Mouse (Mus musculus): ENCODE data around the gene Slc18a2.

Slc18a2 gene

GRCm38 (mm10) chr19:59260718-59261442 is at the start of gene Slc18a2:
Slc18a2 (plus strand) TSS chr19:59260896.
- in situ Hi-C loops (cut with MboI; ENCODE audit: low pct_unique_long_range_greater_than_20kb in 1 of 2, low sequenced_read_pairs in 2 of 2, unreplicated experiment in 1 of 2) = no loop called here

GRCm38 (mm10) chr19:59216891-59217290 is 43.8 kb upstream of the Slc18a2 start:
- in situ Hi-C loops (cut with MboI; ENCODE audit: low pct_unique_long_range_greater_than_20kb in 1 of 2, low sequenced_read_pairs in 2 of 2, unreplicated experiment in 1 of 2) = loop anchor here in 1 of 2 experiments (25.0 kb wide), 1 partner anchor 405 kb away; no protein-coding TSS in a partner anchor

GRCm38 (mm10) chr19:59218991-59219390 is 41.7 kb upstream of the Slc18a2 start, which contains the start of gene Kcnk18:
Kcnk18 (plus strand) TSS chr19:59219214.
- in situ Hi-C loops (cut with MboI; ENCODE audit: low pct_unique_long_range_greater_than_20kb in 1 of 2, low sequenced_read_pairs in 2 of 2, unreplicated experiment in 1 of 2) = loop anchor here in 1 of 2 experiments (25.0 kb wide), 1 partner anchor 407 kb away; no protein-coding TSS in a partner anchor

- in situ Hi-C loops (cut with MboI; ENCODE audit: low pct_unique_long_range_greater_than_20kb in 1 of 2, low sequenced_read_pairs in 2 of 2, unreplicated experiment in 1 of 2) = loop anchor here in 1 of 2 experiments (25.0 kb wide), 1 partner anchor 409 kb away; no protein-coding TSS in a partner anchor
These were observed 39.6 kb upstream of the Slc18a2 start for GRCm38 (mm10) chr19:59221131-59221530.

GRCm38 (mm10) chr19:59228376-59228775 is 32.3 kb upstream of the Slc18a2 start:
- in situ Hi-C loops (cut with MboI; ENCODE audit: low pct_unique_long_range_greater_than_20kb in 1 of 2, low sequenced_read_pairs in 2 of 2, unreplicated experiment in 1 of 2) = no loop called here

GRCm38 (mm10) chr19:59232786-59233185 is 27.9 kb upstream of the Slc18a2 start:
- in situ Hi-C loops (cut with MboI; ENCODE audit: low pct_unique_long_range_greater_than_20kb in 1 of 2, low sequenced_read_pairs in 2 of 2, unreplicated experiment in 1 of 2) = no loop called here

- in situ Hi-C loops (cut with MboI; ENCODE audit: low pct_unique_long_range_greater_than_20kb in 1 of 2, low sequenced_read_pairs in 2 of 2, unreplicated experiment in 1 of 2) = no loop called here
These were observed 25.7 kb upstream of the Slc18a2 start for GRCm38 (mm10) chr19:59235001-59235400.

GRCm38 (mm10) chr19:59236046-59236445 is 24.6 kb upstream of the Slc18a2 start:
- in situ Hi-C loops (cut with MboI; ENCODE audit: low pct_unique_long_range_greater_than_20kb in 1 of 2, low sequenced_read_pairs in 2 of 2, unreplicated experiment in 1 of 2) = no loop called here

GRCm38 (mm10) chr19:59238630-59239029 is 22.1 kb upstream of the Slc18a2 start:
- in situ Hi-C loops (cut with MboI; ENCODE audit: low pct_unique_long_range_greater_than_20kb in 1 of 2, low sequenced_read_pairs in 2 of 2, unreplicated experiment in 1 of 2) = no loop called here

- in situ Hi-C loops (cut with MboI; ENCODE audit: low pct_unique_long_range_greater_than_20kb in 1 of 2, low sequenced_read_pairs in 2 of 2, unreplicated experiment in 1 of 2) = no loop called here
These were observed 21.4 kb upstream of the Slc18a2 start for GRCm38 (mm10) chr19:59239124-59239817.

- in situ Hi-C loops (cut with MboI; ENCODE audit: low pct_unique_long_range_greater_than_20kb in 1 of 2, low sequenced_read_pairs in 2 of 2, unreplicated experiment in 1 of 2) = loop anchor here in 1 of 2 experiments (5.0 kb wide), 1 partner anchor 135 kb away; no protein-coding TSS in a partner anchor
These were observed 18.7 kb upstream of the Slc18a2 start for GRCm38 (mm10) chr19:59241987-59242386.

GRCm38 (mm10) chr19:59243057-59243456 is 17.6 kb upstream of the Slc18a2 start:
- in situ Hi-C loops (cut with MboI; ENCODE audit: low pct_unique_long_range_greater_than_20kb in 1 of 2, low sequenced_read_pairs in 2 of 2, unreplicated experiment in 1 of 2) = loop anchor here in 1 of 2 experiments (5.0 kb wide), 1 partner anchor 134 kb away; no protein-coding TSS in a partner anchor

GRCm38 (mm10) chr19:59248144-59248543 is 12.6 kb upstream of the Slc18a2 start:
- in situ Hi-C loops (cut with MboI; ENCODE audit: low pct_unique_long_range_greater_than_20kb in 1 of 2, low sequenced_read_pairs in 2 of 2, unreplicated experiment in 1 of 2) = no loop called here

GRCm38 (mm10) chr19:59248553-59249286 is 12.0 kb upstream of the Slc18a2 start:
- in situ Hi-C loops (cut with MboI; ENCODE audit: low pct_unique_long_range_greater_than_20kb in 1 of 2, low sequenced_read_pairs in 2 of 2, unreplicated experiment in 1 of 2) = no loop called here

GRCm38 (mm10) chr19:59252651-59253050 is 8.0 kb upstream of the Slc18a2 start:
- in situ Hi-C loops (cut with MboI; ENCODE audit: low pct_unique_long_range_greater_than_20kb in 1 of 2, low sequenced_read_pairs in 2 of 2, unreplicated experiment in 1 of 2) = no loop called here

- in situ Hi-C loops (cut with MboI; ENCODE audit: low pct_unique_long_range_greater_than_20kb in 1 of 2, low sequenced_read_pairs in 2 of 2, unreplicated experiment in 1 of 2) = no loop called here
These were observed 1.1 kb upstream of the Slc18a2 start for GRCm38 (mm10) chr19:59259633-59260032.

GRCm38 (mm10) chr19:59261604-59262003 is 908 bp downstream of the Slc18a2 start:
- in situ Hi-C loops (cut with MboI; ENCODE audit: low pct_unique_long_range_greater_than_20kb in 1 of 2, low sequenced_read_pairs in 2 of 2, unreplicated experiment in 1 of 2) = no loop called here

GRCm38 (mm10) chr19:59263171-59263570 is 2.5 kb downstream of the Slc18a2 start:
- in situ Hi-C loops (cut with MboI; ENCODE audit: low pct_unique_long_range_greater_than_20kb in 1 of 2, low sequenced_read_pairs in 2 of 2, unreplicated experiment in 1 of 2) = no loop called here

All from mouse embryonic stem cell (cell line).